Mouse (Mus musculus) left cerebral cortex, postnatal 4 days (tissue): ENCODE measurements at regions not wholly inside any gene's neighbourhood (a gene's known extent, or its start where the extent isn't known, plus 50 kb on each side); places are given as distances from the start of the nearest gene placed in this dataset.

ENCODE experiments used
- DNase-seq: peaks from one replicate; pipeline ENCODE4 v3.0.0-alpha.2; 2022
- intact Hi-C: fragments of 180-260 bp; cut with DNase I; formaldehyde crosslinking; loops from one replicate; pipeline ENCODE4 v1.15.1; 2025

DNA sequence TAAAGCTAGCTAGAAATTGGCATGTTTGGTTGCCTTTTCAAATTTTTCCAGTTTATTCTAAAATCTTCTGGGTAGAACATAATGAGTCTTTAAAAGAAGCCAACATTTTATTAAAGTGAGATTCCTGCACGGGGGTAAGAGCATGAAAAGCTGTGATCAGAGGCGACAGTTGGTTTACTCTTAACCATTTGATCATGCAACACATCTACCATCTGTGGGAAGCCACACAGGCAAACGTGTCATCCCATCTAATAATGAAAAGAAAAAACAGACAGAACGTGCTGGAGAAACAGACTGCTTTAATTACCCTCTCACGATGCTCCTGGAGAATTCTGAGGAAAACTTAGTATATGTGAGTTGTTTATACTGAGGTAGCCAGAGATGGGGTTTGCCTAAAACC, 115.4 kb upstream of the Pter start:
- intact Hi-C loops = no loop called here
- DNase-seq = no peak

GRCm38 (mm10) chr2:12815339-12815738, 108.5 kb upstream of the Pter start:
- DNase-seq = no peak
- intact Hi-C loops = loop anchor here (10.0 kb wide), 1 partner anchor 159 kb away; no protein-coding TSS in a partner anchor

DNA sequence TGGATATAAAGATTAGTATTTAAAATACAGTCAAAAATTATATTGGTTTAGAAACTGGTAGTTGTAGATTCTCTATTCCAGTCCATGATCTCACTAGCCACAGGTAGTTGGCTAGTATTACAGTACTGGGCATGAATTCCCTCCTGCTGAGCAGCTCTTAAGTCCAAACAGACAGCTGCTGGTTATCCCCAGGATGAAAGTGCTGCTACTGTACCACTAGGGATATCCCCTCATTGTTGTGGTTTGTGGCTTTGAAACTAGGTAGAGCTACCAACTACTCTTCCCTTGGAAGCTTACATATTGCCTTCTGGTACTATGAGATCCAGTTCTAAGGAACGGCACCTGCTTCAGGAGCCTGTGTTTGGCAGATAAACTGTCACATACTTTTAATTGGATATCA, 97.9 kb upstream of the Pter start:
- intact Hi-C loops = no loop called here
- DNase-seq = no peak

DNA sequence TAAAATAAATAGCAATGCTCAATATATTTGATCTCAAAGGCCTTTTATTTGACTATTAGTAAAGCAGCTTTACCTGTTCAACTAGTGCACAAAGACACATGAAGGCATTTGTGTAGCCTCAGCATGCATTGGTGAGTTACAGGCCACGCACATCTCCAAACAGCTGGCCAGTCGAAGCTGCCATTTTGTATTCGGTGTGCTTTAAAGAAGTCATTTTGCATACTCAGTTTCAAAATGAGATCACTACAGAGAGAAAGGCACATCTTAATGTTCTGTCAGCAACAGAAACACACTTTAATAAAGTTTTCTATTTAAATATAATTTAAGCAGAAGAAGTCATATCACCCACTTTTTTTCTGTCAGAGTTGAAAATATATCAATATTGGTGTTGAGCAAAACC, 90.3 kb upstream of the Pter start:
- intact Hi-C loops = no loop called here
- no peak for DNase-seq

DNA sequence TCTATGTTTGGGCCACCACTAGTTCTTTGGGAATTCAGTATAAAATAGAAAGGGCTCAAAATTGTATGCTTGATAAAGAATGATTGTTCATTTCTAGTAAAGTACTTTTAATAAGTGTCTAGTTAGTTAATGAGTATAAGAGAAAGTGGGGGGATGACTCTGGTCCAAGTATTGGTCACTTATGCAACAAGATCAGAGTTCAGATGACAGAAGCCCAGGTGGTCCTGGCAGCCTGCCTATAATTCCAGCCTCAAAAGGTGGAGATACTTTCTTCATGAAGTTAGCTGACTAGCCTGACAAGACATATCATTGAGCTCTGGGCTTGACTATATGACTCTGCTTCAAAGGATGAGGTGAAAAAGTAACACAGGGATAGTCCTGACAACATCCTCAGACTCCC, 57.3 kb upstream of the Pter start:
- intact Hi-C loops = no loop called here
- DNase-seq = no peak

DNA sequence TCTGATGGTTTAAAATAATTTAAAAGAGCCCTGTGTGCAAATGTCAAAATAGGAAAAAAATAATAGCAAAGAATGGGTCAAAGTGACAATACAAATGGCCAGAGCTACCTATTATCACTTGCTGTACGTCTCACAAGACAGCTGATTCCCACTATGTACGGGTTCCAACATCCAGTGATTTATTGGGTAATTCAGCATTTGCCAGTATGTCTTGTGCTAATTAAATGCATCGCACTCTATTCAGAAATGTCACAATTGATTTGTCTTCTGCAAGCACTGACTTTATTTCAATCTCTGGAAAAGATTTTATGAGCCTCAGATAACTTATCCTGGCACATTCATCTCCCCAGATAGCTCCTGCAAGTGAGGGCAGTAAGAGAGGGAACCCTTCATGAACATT, 55.1 kb upstream of the Pter start:
- intact Hi-C loops = no loop called here
- no peak for DNase-seq
